Mouse (Mus musculus): ENCODE measurements at regions not wholly inside any gene's neighbourhood (a gene's known extent, or its start where the extent isn't known, plus 50 kb on each side); places are given as distances from the start of the nearest gene placed in this dataset.

DNA sequence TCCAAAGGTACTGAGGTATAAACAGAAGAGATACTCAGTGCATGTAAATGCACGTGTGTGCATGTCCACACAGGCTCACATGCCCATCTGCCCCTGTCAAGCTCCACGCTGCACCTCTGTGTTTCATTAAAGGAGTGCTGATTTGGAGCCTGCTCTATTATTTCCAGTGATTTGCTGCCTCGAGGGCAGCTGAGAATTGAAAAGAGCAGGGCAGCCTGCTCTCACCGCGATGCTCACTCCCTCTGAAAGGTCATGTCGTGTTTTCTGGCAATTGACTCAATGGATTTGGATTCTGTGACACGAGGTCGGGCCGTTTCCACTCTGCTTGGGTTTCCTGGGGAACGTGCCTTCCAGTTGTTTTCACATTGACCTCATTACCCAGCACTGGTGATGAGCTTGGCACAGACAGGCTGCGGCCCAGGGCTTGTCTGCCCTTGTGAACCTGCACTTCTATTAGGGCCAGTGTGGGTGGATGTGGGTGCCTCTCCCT is 167.1 kb downstream of the Fam169b start:
- DNase-seq, result peak in 1 of 2 experiments; percentile 7

DNA sequence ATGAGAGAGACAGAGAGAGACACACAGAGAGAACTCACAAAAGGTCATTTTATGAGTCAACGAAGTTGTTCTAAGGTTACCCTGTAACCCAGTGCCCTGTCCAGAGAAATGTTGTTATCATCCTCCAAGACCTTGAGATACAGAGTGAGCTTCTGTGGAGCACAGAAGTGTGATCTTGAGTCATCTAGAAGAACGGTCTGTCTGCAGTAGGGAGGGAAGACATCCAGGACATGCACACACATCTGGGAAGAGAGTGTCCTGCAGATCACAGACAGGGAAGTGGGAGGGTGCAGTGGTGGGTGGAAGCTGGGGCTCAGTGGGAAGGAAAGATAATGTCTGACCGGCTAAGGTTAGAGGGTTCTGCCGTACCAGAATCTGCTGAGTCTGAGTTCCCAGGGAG is 155.3 kb downstream of the Fam169b start:
- peak in 1 of 2 experiments; percentile 9 for DNase-seq

DNA sequence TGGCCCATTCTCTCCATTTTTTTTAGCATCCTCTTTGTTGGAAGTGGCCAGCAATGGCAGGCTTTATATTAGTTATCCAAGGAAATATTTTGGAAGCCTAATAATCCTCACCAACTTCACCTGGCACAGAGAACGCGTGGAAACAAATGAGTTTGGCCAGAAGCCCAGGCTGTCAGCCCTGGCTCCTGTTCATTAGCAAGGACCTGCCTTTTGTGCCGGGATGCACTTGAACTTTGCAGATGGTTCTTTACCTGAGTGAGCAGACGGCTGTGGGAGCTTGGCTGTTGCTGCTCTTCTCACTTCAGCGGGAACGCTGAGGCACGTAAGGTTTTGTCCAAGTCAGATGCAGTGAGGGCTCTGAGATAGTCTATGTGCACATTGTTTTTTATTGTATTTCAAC is 142.3 kb downstream of the Fam169b start:
- DNase-seq, result no peak

DNA sequence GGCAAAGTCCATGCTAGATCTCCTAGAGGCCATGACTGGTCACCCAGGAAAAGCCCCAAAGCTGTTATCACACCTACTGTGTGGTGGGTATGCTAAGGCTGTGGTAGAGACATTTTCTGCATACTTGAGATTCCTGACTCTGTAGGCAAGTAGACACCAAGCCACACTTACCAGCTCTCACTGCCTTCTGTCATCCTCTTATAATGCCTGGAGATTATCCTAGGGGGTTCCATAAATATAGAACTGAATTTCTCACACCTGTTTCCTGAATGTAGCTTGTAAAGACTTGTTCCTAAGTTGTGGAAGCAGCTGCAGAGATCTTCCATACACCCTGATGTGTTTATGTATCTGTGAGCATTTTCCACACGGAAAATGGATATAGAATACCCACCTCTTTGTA is 139.1 kb downstream of the Fam169b start:
- no peak for DNase-seq
